ENCODE assay signal across 13 mouse cellular contexts in genomic region chr15:101321126-101321525, GRCm38 (mm10). TPM values are rescaled to one million over a fixed set of nuclear protein-coding genes. Genes with fewer than 3 reads are reported as not detected.
DNase-seq lines count a peak whose midpoint lies in the region; ATAC-seq and TF ChIP-seq lines count a peak whose summit lies in the region.
"Had no signal": no experiment of that assay in that cellular context is flagged by ENCODE, and none has a peak within 500 bp of the region (broad histone marks: within the 10 kb centered on the region; RNA-seq: fewer than 3 reads in every experiment).

No protein-coding gene starts in this region.

- H3K4me2 ChIP-seq in heart, embryonic 11.5 days, result no peak overlapping the region
- peak overlapping the region; percentile 71 for H3K4me2 ChIP-seq in myocyte (ENCODE audit: low read depth)
- no peak overlapping the region for H3K4me2 ChIP-seq in midbrain, embryonic 13.5 days (replicated peaks)
- H3K4me2 ChIP-seq: hindbrain, embryonic 12.5 days had no signal

- H3ac ChIP-seq in myocyte (ENCODE audit: control insufficient read depth, insufficient read length), result no peak overlapping the region

- no peak for DNase-seq in heart, postnatal 25 days (ENCODE audit: low spot score)
- no peak for DNase-seq in layer of hippocampus, adult 2 months (ENCODE audit: low spot score in 2 of 2)
- no peak for DNase-seq in layer of hippocampus, adult 9-11 months
- DNase-seq: cerebellum, adult 2 months; liver, postnatal 0 days had no signal

- peaks cover 29% of the 10 kb centered on the region for H3K4me1 ChIP-seq in heart, embryonic 11.5 days (ENCODE audit: control insufficient read depth, insufficient read depth, low read length)
- peaks cover 3% of the 10 kb centered on the region for H3K4me1 ChIP-seq in midbrain, embryonic 13.5 days (replicated peaks)

- intact Hi-C loops in heart, postnatal 25 days (cut with DNase I), result no loop called here

- no peaks in the 10 kb centered on the region for H3K79me2 ChIP-seq in myocyte (ENCODE audit: control insufficient read depth, insufficient read depth)

- H3K4me3 ChIP-seq in heart, embryonic 11.5 days (ENCODE audit: low read depth, low read length), result no peak overlapping the region
- H3K4me3 ChIP-seq in layer of hippocampus, adult 2 months, result no peak overlapping the region
- no peak overlapping the region for H3K4me3 ChIP-seq in myocyte
- no peak overlapping the region for H3K4me3 ChIP-seq in midbrain, embryonic 13.5 days (replicated peaks)
- H3K4me3 ChIP-seq: hindbrain, embryonic 12.5 days had no signal

- TF ChIP-seq POLR2A in myocyte (IDR thresholded peaks at IDR 0.05; ENCODE audit: insufficient read length, low read depth), result no peak

- no peak overlapping the region for H3K9ac ChIP-seq in heart, embryonic 11.5 days (ENCODE audit: low read depth, low read length)
- H3K9ac ChIP-seq in midbrain, embryonic 13.5 days (replicated peaks), result no peak overlapping the region
- H3K9ac ChIP-seq: hindbrain, embryonic 12.5 days; liver, postnatal 0 days had no signal

- H3K9me3 ChIP-seq in heart, embryonic 11.5 days (replicated peaks; ENCODE audit: control insufficient read depth, low read length), result no peaks in the 10 kb centered on the region
- no peaks in the 10 kb centered on the region for H3K9me3 ChIP-seq in midbrain, embryonic 13.5 days
- H3K9me3 ChIP-seq: hindbrain, embryonic 12.5 days had no signal

- peak overlapping the region; percentile 65 for H3K27ac ChIP-seq in heart, embryonic 11.5 days (ENCODE audit: low read depth, low read length)
- peak overlapping the region; percentile 28; the same call in 1 of the 2 replicates for H3K27ac ChIP-seq in layer of hippocampus, adult 2 months
- no peak overlapping the region for H3K27ac ChIP-seq in midbrain, embryonic 13.5 days
- H3K27ac ChIP-seq: hindbrain, embryonic 12.5 days had no signal

- TF ChIP-seq CTCF in layer of hippocampus, adult 2 months (conservative IDR thresholded peaks at IDR 0.05), result no peak

- ATAC-seq in heart, embryonic 11.5 days (replicated peaks; ENCODE audit: insufficient number of reproducible peaks, low FRiP score, low TSS enrichment), result no peak
- peak; percentile 1; the same call in 1 of the 2 replicates for ATAC-seq in common myeloid progenitor, adult 5-6 weeks (replicated peaks; ENCODE audit: low read depth, poor library complexity, severe bottlenecking)
- ATAC-seq in midbrain, embryonic 13.5 days, result no peak

- no peaks in the 10 kb centered on the region for H3K36me3 ChIP-seq in heart, embryonic 11.5 days (ENCODE audit: control insufficient read depth, insufficient read depth, low read length)
- H3K36me3 ChIP-seq in myocyte (ENCODE audit: control insufficient read depth, insufficient read depth), result no peaks in the 10 kb centered on the region
- no peaks in the 10 kb centered on the region for H3K36me3 ChIP-seq in midbrain, embryonic 13.5 days
- H3K36me3 ChIP-seq: hindbrain, embryonic 12.5 days had no signal

- WGBS in heart, embryonic 11.5 days (ENCODE audit: insufficient replicate concordance), result 29% methylated on average over 5 of the region's 5 CpGs
- WGBS in midbrain, embryonic 13.5 days, result 76% methylated on average over 5 of the region's 5 CpGs

- H3K27me3 ChIP-seq in heart, embryonic 11.5 days (ENCODE audit: control insufficient read depth, insufficient read depth, low read length), result no peaks in the 10 kb centered on the region
- no peaks in the 10 kb centered on the region for H3K27me3 ChIP-seq in myocyte (ENCODE audit: control insufficient read depth, insufficient read depth, insufficient read length)
- H3K27me3 ChIP-seq in midbrain, embryonic 13.5 days, result no peaks in the 10 kb centered on the region

TF ChIP-seq in myocyte, 11 proteins besides CTCF, POLR2A, EP300 and RAD21:
- TF ChIP-seq MYOG (IDR thresholded peaks at IDR 0.05; ENCODE audit: control insufficient read depth in 1 of 3, insufficient read depth in 1 of 3, insufficient read length in 2 of 3, low read depth in 2 of 3), result no peak
- no peak for TF ChIP-seq REST (IDR thresholded peaks at IDR 0.05; ENCODE audit: insufficient read depth, insufficient read length)
- no peak for TF ChIP-seq SRF (IDR thresholded peaks at IDR 0.05; ENCODE audit: control insufficient read depth, insufficient read length, low read depth)
- TF ChIP-seq USF1 (IDR thresholded peaks at IDR 0.05; ENCODE audit: low read depth), result no peak
- no peak for TF ChIP-seq E2F4 (IDR thresholded peaks at IDR 0.05; ENCODE audit: insufficient read depth)

RNA-seq across cellular contexts. Expression of gene 6030408B16Rik, which starts 28.1 kb away (rescaled TPM):
- 1.3 and 2.2 TPM in 2 replicates for polyA plus RNA-seq in heart, embryonic 11.5 days (2014; fragmentation: Nextera tagmentation; extraction: Ambion mirVana)
- 1 to 10 TPM; 1.3 to 1.5 TPM for total RNA-seq in heart, postnatal 25 days (2021)
- under 1 TPM in 1 of 2 experiments, not detected in 1; 0.54 TPM for total RNA-seq in layer of hippocampus, adult 2 months (2021)
- 0.78 TPM in 1 of 2 replicates, not detected in the other for total RNA-seq in common myeloid progenitor, adult 5-6 weeks (2017)
- polyA plus RNA-seq in myocyte (2012; fragmentation: generic; extraction: Trizol), result 0.16 TPM
- polyA plus RNA-seq in midbrain, embryonic 13.5 days (2015; fragmentation: Nextera tagmentation; extraction: Ambion mirVana), result 0.26 and 0.46 TPM in 2 replicates

RNA-seq across cellular contexts. Expression of gene Atg101, which starts 37.1 kb away (rescaled TPM):
- polyA plus RNA-seq in heart, embryonic 11.5 days (2014; fragmentation: Nextera tagmentation; extraction: Ambion mirVana), result 49.4 and 50.1 TPM in 2 replicates
- total RNA-seq in heart, postnatal 25 days (2021), result 10 to 100 TPM; 21.5 to 25.0 TPM
- 10 to 100 TPM; 50.6 to 53.3 TPM for total RNA-seq in layer of hippocampus, adult 2 months (2021)
- 30.7 and 34.8 TPM in 2 replicates for total RNA-seq in common myeloid progenitor, adult 5-6 weeks (2017)
- polyA plus RNA-seq in myocyte (2012; fragmentation: generic; extraction: Trizol), result 110 TPM
- 79.1 and 82.8 TPM in 2 replicates for polyA plus RNA-seq in midbrain, embryonic 13.5 days (2015; fragmentation: Nextera tagmentation; extraction: Ambion mirVana)

RNA-seq across cellular contexts. Expression of gene Krt80, which starts 48.8 kb away (rescaled TPM):
- 2.5 and 2.8 TPM in 2 replicates for polyA plus RNA-seq in heart, embryonic 11.5 days (2014; fragmentation: Nextera tagmentation; extraction: Ambion mirVana)
- total RNA-seq in heart, postnatal 25 days (2021), result 1 to 10 TPM; 2.0 to 2.2 TPM
- under 1 TPM; 0.12 to 0.18 TPM for total RNA-seq in layer of hippocampus, adult 2 months (2021)
- total RNA-seq in common myeloid progenitor, adult 5-6 weeks (2017), result 1.5 and 1.7 TPM in 2 replicates
- 7.7 TPM for polyA plus RNA-seq in myocyte (2012; fragmentation: generic; extraction: Trizol)
- polyA plus RNA-seq in midbrain, embryonic 13.5 days (2015; fragmentation: Nextera tagmentation; extraction: Ambion mirVana), result 0.05 and 0.09 TPM in 2 replicates
- polyA plus RNA-seq: embryonic facial prominence, embryonic 11.5 days; forebrain, embryonic 11.5 days; limb, embryonic 11.5 days had no signal
